Mouse (Mus musculus) neural tube, embryonic 13.5 days (tissue): ENCODE results near the gene Nccrp1. TPM values are rescaled to one million over a fixed set of nuclear protein-coding genes. Genes with fewer than 3 reads are reported as not detected.

Experiments
- ATAC-seq: fragments of 200-750 bp; cut with Nextera tagmentation; 2 replicates; pipeline ENCODE4 v1.8.0; 2017; ENCODE audit warnings: low read depth, mild to moderate bottlenecking, moderate TSS enrichment, moderate library complexity
- H3K27ac ChIP-seq: fragments of 300-500 bp; sonication (generic); replicated peaks from 2 replicates; pipeline ENCODE4 v1.5.1; 2015; ENCODE audit warnings: moderate library complexity, mild to moderate bottlenecking, inconsistent platforms
- H3K27me3 ChIP-seq: fragments of 300-500 bp; sonication (generic); 2 replicates; pipeline ENCODE4 v1.6.1; 2015; ENCODE audit warnings: mild to moderate bottlenecking, inconsistent platforms
- H3K36me3 ChIP-seq: fragments of 300-500 bp; sonication (generic); 2 replicates; pipeline ENCODE4 v1.6.1; 2015; ENCODE audit warnings: mild to moderate bottlenecking, inconsistent platforms
- H3K4me1 ChIP-seq: fragments of 300-500 bp; sonication (generic); replicated peaks from 2 replicates; pipeline ENCODE4 v1.6.1; 2015; ENCODE audit warnings: inconsistent platforms
- H3K4me2 ChIP-seq: fragments of 300-500 bp; sonication (generic); 2 replicates; pipeline ENCODE4 v1.6.1; 2015; ENCODE audit warnings: inconsistent platforms, mild to moderate bottlenecking, moderate library complexity
- H3K4me3 ChIP-seq: fragments of 300-500 bp; sonication (generic); 2 replicates; pipeline ENCODE4 v1.5.1; 2015; ENCODE audit warnings: mild to moderate bottlenecking, inconsistent platforms
- H3K9ac ChIP-seq: fragments of 300-500 bp; sonication (generic); 2 replicates; pipeline ENCODE4 v1.6.1; 2015; ENCODE audit warnings: moderate library complexity, mild to moderate bottlenecking, inconsistent platforms
- H3K9me3 ChIP-seq: fragments of 300-500 bp; sonication (generic); 2 replicates; pipeline ENCODE4 v1.6.1; 2016; ENCODE audit warnings: inconsistent platforms
- WGBS: fragments of 180-500 bp; shearing (Covaris S2); methylation state at CpG from one replicate; pipeline ENCODE4 v1.1.7; 2015; 5-methylcytosine and 5-hydroxymethylcytosine counted together
- polyA plus RNA-seq: library from polyadenylated mRNA; unstranded; fragments of >200 nt; fragmentation: Nextera tagmentation; extraction: Ambion mirVana; gene quantifications from 2 replicates; pipeline ENCODE4 v1.2.1, GENCODE M21; 2015

Gene Nccrp1
- polyA plus RNA-seq, 1 experiment from 2014 or later, result not detected

DNA sequence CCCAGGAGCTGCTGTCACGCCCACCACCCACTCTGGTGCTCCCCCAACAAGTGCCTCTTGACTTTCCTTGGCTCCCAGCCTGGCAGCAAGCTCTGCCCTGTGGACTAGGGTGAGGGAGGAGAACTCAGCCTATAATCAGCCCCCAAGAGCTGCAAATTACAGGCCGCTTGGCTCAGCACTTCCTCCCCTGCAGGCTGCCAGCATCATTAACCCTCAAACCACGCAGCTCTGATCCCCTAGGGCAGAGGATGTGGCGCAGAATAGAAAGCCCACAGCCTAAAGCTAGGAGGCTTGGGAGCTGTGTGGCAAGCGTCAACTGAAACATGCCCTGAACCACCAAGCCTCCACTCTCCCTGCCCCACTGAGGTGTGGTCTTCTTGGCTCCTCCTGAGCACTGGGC is 18.4 kb upstream of the Nccrp1 start:
- ATAC-seq, result no peak
- H3K36me3 ChIP-seq, result peaks cover 75% of the 10 kb centered on the region
- H3K27me3 ChIP-seq, result no peaks in the 10 kb centered on the region
- no peaks in the 10 kb centered on the region for H3K9me3 ChIP-seq
- H3K4me1 ChIP-seq, result peaks cover 6% of the 10 kb centered on the region
- 84% methylated on average over 5 of the region's 5 CpGs for WGBS
- H3K4me2 ChIP-seq, result no peak overlapping the region
- no peak overlapping the region for H3K27ac ChIP-seq
- H3K9ac ChIP-seq, result no peak overlapping the region
- no peak overlapping the region for H3K4me3 ChIP-seq

DNA sequence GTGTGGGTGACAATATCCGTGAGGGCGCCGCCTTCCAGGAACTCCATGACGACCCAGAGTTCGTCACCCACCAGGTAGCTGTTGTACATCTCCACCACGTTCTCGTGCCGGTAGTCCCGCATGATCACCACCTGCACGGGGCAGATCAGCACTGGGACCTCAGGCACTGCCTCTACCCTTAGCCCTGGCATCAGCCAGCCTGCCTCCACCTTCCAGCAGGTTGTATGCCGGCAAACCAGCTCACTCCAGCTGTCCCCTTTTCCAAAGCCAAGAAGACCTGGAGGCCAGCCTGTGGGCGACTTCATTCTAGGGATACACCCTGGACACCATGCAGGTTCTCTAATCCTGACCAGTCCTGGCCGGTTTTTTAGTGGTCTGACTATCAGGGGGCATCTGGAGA is 15.9 kb upstream of the Nccrp1 start:
- 94% methylated on average over 13 of the region's 13 CpGs for WGBS
- H3K36me3 ChIP-seq, result peaks cover 91% of the 10 kb centered on the region
- no peaks in the 10 kb centered on the region for H3K9me3 ChIP-seq

DNA sequence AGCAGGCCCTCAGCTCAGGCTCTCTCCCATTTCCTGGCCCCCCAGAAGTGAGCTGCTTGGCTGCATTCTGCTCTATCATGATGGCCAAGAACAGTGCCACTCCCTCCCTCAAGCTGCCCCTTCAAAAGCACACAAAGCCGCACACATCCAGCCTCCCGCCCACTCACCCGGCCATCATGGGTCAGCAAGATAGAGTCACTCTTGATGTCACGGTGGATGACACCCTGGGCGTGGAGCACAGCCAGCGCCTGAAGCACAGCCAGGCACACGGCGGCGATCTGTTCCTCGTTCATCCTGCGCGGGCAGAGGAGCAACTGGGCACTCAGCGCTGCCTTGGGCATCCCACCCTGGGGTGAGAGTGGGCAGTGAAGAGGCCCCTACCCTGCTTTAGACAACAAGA is 15.3 kb upstream of the Nccrp1 start:
- H3K36me3 ChIP-seq, result peaks cover 85% of the 10 kb centered on the region
- 86% methylated on average over 13 of the region's 13 CpGs for WGBS

More for the DNA sequence above, 15.9 kb upstream of the Nccrp1 start:
- Histone ChIP-seq H3K27me3 (no peaks in the 10 kb centered on the region), H3K9ac (no peak overlapping the region), H3K27ac (no peak overlapping the region), H3K4me1 (0 out of 2 replicates have a peak, but pooled peaks cover 3% of the 10 kb centered on the region), H3K4me2 (no peak overlapping the region), H3K4me3 (no peak overlapping the region)
- no peak for ATAC-seq

DNA sequence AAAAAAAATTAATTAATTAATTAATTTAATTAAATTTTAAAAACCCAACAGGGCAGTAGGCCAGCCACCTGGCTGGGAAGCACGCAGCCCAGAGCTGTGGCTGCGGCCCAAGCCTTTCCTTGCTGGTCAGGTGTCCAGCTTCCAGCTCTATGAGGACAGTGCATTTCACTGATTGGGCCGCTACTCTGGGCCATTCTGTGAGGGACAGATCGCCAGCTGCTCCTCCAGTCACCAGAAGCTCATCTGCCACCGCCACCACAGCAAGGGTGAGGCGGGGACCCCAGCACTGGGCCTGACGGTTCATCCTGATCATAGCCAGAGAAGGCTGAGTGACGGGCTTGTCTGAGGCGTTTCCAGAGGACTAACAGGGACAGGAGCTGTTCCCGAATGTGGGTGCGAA is 14.9 kb upstream of the Nccrp1 start:
- peaks cover 81% of the 10 kb centered on the region for H3K36me3 ChIP-seq
- no peaks in the 10 kb centered on the region for H3K27me3 ChIP-seq
- no peak overlapping the region for H3K27ac ChIP-seq
- 91% methylated on average over 11 of the region's 11 CpGs for WGBS
- ATAC-seq, result no peak
- no peak overlapping the region for H3K4me2 ChIP-seq
- H3K4me1 ChIP-seq, result 0 out of 2 replicates have a peak, but pooled peaks cover 3% of the 10 kb centered on the region
- H3K4me3 ChIP-seq, result no peak overlapping the region
- H3K9me3 ChIP-seq, result no peaks in the 10 kb centered on the region
- H3K9ac ChIP-seq, result no peak overlapping the region

More for the DNA sequence above, 15.3 kb upstream of the Nccrp1 start:
- no peaks in the 10 kb centered on the region for H3K9me3 ChIP-seq
- no peak for ATAC-seq
- no peak overlapping the region for H3K4me2 ChIP-seq
- H3K4me1 ChIP-seq, result 0 out of 2 replicates have a peak, but pooled peaks cover 3% of the 10 kb centered on the region
- no peak overlapping the region for H3K4me3 ChIP-seq
- no peak overlapping the region for H3K27ac ChIP-seq
- H3K9ac ChIP-seq, result no peak overlapping the region
- no peaks in the 10 kb centered on the region for H3K27me3 ChIP-seq

DNA sequence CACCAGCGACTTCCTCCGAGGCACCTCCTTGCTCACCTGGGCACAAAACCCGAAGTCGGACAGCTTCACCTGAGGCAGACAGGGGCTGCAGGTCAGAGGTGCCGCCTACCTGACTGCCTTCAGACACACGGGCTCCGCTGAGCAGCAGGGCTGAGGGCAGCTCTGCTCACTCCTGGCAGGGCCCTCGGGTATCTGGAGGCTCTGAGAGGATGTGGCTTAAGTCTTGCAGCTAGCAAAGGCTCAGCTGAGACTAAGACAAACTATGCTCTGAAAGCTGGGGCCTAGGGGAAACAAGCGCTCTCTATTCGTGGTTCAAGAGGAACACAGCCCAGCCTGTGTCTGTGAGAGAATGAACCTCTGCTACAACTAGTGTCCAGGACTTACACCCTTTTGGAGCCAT is 13.8 kb upstream of the Nccrp1 start:
- WGBS, result 93% methylated on average over 10 of the region's 10 CpGs
- H3K27me3 ChIP-seq, result no peaks in the 10 kb centered on the region
- peaks cover 70% of the 10 kb centered on the region for H3K36me3 ChIP-seq
- 0 out of 2 replicates have a peak, but pooled peaks cover 6% of the 10 kb centered on the region for H3K4me1 ChIP-seq
- no peak overlapping the region for H3K4me3 ChIP-seq
- no peak overlapping the region for H3K27ac ChIP-seq
- no peak for ATAC-seq
- no peaks in the 10 kb centered on the region for H3K9me3 ChIP-seq
- no peak overlapping the region for H3K9ac ChIP-seq
- H3K4me2 ChIP-seq, result no peak overlapping the region

DNA sequence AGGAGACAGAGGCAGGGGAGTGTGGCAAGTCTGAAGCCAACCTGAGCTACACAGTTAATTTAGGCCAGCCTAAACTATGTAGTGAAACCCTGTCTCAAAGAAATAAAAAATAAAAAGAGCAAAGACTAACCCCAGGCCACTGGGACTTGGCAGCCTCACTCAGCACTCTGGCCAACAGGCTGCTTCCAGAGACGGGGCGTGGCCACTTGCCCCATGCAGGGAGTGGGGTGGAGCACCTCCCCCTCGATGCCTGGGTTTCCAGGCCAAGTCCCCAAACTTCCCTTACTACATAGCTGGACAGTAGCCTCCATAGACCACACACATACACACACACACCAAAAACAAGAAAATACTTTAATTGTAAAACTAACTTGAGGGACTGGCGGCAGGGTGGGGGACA is 11.4 kb upstream of the Nccrp1 start:
- Histone ChIP-seq H3K27me3 (no peaks in the 10 kb centered on the region), H3K4me3 (no peak overlapping the region), H3K4me2 (no peak overlapping the region), H3K36me3 (peaks cover 46% of the 10 kb centered on the region), H3K4me1 (0 out of 2 replicates have a peak, but pooled peaks cover 7% of the 10 kb centered on the region), H3K9ac (0 out of 2 replicates have a peak overlapping the region, but pooled peaks have one; percentile 26), H3K9me3 (no peaks in the 10 kb centered on the region), H3K27ac (no peak overlapping the region)
- ATAC-seq, result no peak
- 59% methylated on average over 4 of the region's 4 CpGs for WGBS

DNA sequence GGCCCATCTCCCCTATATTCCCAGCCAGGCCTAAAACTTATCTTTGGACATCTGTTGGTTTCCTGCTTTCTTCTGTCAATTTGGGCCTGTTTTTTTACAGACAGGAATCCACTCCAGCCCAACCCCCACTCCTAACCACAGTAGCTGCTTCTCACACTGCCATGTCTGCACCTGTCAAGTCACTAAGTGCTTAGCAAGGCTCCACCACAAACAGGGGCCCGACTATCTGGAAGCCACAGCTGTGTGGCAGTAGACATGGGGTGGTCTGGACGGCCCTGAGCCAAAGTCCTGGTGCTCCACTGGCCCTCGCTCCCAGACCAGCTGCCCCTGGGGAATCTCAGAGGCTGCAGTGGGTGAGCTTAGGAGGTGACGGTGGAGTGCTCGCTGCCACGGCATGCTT is 10.7 kb upstream of the Nccrp1 start:
- no peak overlapping the region for H3K27ac ChIP-seq

DNA sequence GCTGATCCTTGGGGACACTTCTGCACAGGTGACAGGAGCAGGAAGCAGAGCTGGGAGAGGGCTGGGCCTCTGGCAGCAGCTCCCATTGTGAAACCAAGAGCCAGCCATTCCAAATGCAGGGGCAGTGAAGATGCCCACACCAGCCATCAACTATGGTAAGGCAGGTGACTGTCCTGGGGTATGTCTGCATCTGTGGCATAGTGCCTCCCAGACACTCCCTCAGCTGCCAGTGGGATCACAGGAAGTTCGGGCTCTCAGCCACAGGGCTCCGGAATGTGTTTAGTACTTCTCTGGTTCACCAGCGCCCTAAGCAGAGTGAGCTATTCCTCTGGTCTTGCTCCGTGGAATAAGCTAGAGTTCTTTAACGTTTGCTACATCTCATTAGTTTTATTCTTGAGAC is 10.0 kb upstream of the Nccrp1 start:
- H3K9ac ChIP-seq, result no peak overlapping the region
- peaks cover 32% of the 10 kb centered on the region for H3K36me3 ChIP-seq
- 69% methylated on average over 5 of the region's 5 CpGs for WGBS
- H3K9me3 ChIP-seq, result no peaks in the 10 kb centered on the region
- no peaks in the 10 kb centered on the region for H3K27me3 ChIP-seq
- H3K4me3 ChIP-seq, result no peak overlapping the region
- no peak overlapping the region for H3K27ac ChIP-seq
- H3K4me2 ChIP-seq, result no peak overlapping the region
- 0 out of 2 replicates have a peak, but pooled peaks cover 7% of the 10 kb centered on the region for H3K4me1 ChIP-seq
- ATAC-seq, result no peak

More for the DNA sequence above, 10.7 kb upstream of the Nccrp1 start:
- H3K9ac ChIP-seq, result no peak overlapping the region
- no peaks in the 10 kb centered on the region for H3K9me3 ChIP-seq
- no peak for ATAC-seq
- H3K36me3 ChIP-seq, result peaks cover 39% of the 10 kb centered on the region
- H3K4me2 ChIP-seq, result no peak overlapping the region
- no peak overlapping the region for H3K4me3 ChIP-seq
- 0 out of 2 replicates have a peak, but pooled peaks cover 7% of the 10 kb centered on the region for H3K4me1 ChIP-seq
- no peaks in the 10 kb centered on the region for H3K27me3 ChIP-seq
- 80% methylated on average over 6 of the region's 6 CpGs for WGBS

DNA sequence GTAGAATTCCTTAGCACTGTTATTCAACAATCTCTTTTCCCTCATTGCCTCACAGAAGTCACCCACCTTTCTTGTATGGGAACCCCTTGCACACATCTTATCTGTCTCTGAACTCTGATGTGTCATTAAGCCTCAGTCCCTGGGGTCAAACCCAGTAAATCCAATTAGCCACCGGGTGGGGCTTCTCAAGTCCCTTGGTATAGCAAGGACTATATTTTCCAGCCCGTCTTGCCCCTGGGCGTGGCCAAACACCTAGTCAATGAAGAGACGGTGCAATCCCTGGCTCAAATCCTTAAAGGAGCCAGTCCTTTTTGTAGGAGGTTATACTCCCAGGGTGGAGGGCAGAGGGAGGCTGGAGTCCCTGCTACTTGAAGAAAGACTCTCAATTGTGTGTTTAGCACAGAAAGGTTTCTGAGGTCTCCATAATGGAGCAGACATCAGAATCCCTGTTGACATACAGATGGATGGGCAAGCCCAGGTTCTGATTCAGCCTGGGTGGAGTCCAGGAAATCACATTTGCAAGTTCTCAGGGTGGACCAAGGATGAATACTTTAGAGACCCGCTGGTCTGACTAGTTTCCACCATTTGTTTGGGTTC is 9.0 kb upstream of the Nccrp1 start:
- 27% methylated on average over 5 of the region's 5 CpGs for WGBS
- no peak for ATAC-seq
- H3K36me3 ChIP-seq, result peaks cover 27% of the 10 kb centered on the region
- 0 out of 2 replicates have a peak, but pooled peaks cover 7% of the 10 kb centered on the region for H3K4me1 ChIP-seq
- H3K4me3 ChIP-seq, result no peak overlapping the region
- no peak overlapping the region for H3K9ac ChIP-seq
- H3K4me2 ChIP-seq, result no peak overlapping the region
- no peaks in the 10 kb centered on the region for H3K27me3 ChIP-seq
- H3K9me3 ChIP-seq, result no peaks in the 10 kb centered on the region
- H3K27ac ChIP-seq, result no peak overlapping the region

DNA sequence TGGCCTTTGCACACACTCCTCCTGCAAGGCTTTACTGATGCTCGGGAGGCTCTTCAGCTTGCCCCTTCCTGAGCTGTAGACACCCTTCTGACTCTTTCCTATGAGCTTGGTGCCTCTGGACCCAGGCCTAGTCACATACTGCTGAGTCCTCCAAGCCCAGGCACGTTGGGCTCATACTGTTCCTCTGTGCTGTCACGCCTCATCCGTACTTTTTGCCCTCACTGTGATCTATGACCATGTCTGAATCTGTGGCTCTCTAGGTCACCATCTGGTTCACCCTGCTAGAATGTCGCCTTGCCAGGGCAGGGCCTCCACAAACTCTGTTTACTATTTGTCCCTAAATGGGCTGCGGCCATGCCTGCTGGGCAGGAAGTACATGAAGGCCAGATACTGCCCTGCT is 6.0 kb upstream of the Nccrp1 start:
- no peak for ATAC-seq

DNA sequence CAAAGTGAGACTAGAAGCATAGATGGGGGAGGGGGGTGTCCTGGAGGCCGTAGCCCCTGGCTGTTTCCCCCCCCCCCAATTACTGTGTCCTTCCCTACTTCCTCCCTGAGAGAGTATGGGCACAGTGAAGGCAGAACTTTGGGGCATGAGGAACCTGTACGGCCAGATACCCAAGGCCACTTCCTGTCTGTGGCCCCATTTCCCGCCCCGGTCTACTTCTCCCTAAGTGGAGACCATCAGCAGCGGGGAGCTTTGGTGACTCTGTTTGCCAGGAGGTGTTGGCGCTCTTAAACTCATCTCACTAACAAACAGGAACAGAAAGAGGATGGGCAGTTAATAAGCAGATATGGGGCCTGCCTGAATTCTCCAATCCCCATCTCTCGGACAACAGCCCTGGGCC is 574 bp upstream of the Nccrp1 start:
- WGBS, result 77% methylated on average over 7 of the region's 7 CpGs
- Histone ChIP-seq H3K36me3 (no peaks in the 10 kb centered on the region), H3K4me3 (no peak overlapping the region), H3K9ac (no peak overlapping the region), H3K27me3 (peaks cover 46% of the 10 kb centered on the region), H3K4me2 (no peak overlapping the region), H3K4me1 (peaks cover 21% of the 10 kb centered on the region), H3K27ac (no peak overlapping the region), H3K9me3 (no peaks in the 10 kb centered on the region)
- ATAC-seq, result no peak

More for the DNA sequence above, 6.0 kb upstream of the Nccrp1 start:
- H3K36me3 ChIP-seq, result no peaks in the 10 kb centered on the region
- no peak overlapping the region for H3K4me2 ChIP-seq
- WGBS, result 90% methylated on average over 6 of the region's 6 CpGs
- H3K27ac ChIP-seq, result no peak overlapping the region
- H3K9ac ChIP-seq, result no peak overlapping the region
- H3K4me1 ChIP-seq, result 0 out of 2 replicates have a peak, but pooled peaks cover 4% of the 10 kb centered on the region
- no peak overlapping the region for H3K4me3 ChIP-seq
- H3K27me3 ChIP-seq, result 0 out of 2 replicates have a peak, but pooled peaks cover 2% of the 10 kb centered on the region
- no peaks in the 10 kb centered on the region for H3K9me3 ChIP-seq

DNA sequence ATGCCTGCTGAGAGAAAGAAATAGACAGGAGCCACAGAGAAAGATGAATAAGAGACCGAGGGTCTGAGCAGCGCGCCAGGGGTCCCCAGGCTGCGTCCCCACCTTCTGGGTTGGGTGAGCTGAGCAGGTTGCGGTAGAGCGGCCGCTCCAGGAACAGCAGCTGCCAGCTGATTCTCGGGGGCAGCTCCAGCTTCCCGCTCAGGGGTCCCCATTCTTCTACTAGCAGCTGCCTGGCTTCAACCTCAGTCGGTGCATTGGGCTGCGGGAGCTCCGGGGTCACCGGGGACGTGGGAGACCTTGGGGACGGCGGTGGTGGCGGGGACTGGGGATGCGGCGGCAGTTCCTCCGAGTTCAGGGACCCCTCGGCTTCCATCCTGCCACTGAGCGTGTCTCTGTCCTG is 405 bp downstream of the Nccrp1 start:
- Histone ChIP-seq H3K9me3 (no peaks in the 10 kb centered on the region), H3K36me3 (no peaks in the 10 kb centered on the region), H3K4me3 (peak overlapping the region; percentile 32), H3K4me1 (peaks cover 21% of the 10 kb centered on the region), H3K27ac (no peak overlapping the region), H3K9ac (peak overlapping the region; percentile 65), H3K27me3 (peaks cover 46% of the 10 kb centered on the region), H3K4me2 (peak overlapping the region; percentile 54)
- ATAC-seq, result no peak
- 2% methylated on average over 22 of the region's 22 CpGs for WGBS

DNA sequence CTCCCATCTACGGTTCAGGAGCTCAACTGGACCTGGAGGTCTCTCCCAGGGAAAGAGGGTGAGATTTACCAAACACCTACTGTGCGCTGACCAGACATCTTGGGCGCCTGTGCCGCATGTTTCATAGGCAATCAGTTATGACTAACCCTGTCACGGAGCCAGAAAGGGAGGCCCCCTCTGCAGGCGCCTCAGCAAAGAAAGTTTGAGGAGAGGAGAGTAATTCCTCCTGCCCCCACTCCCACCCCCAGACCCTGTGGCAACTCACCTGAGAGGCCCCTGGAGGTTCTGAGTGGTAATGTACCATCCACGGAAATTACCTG is 1.2 kb downstream of the Nccrp1 start:
- Histone ChIP-seq H3K9ac (no peak overlapping the region), H3K9me3 (no peaks in the 10 kb centered on the region), H3K4me2 (no peak overlapping the region), H3K4me3 (no peak overlapping the region), H3K27me3 (peaks cover 46% of the 10 kb centered on the region), H3K36me3 (no peaks in the 10 kb centered on the region), H3K27ac (no peak overlapping the region), H3K4me1 (peaks cover 21% of the 10 kb centered on the region)
- 47% methylated on average over 7 of the region's 7 CpGs for WGBS
- no peak for ATAC-seq
